Mouse (Mus musculus) olfactory bulb, adult 2 months (tissue): ENCODE measurements around the gene Bhlha9.

Experiments used
- CTCF ChIP-seq: fragments of 200-500 bp; IDR thresholded peaks from 2 replicates; pipeline ENCODE4 v1.5.1; 2012; ENCODE audit warnings: low read depth, mild to moderate bottlenecking, low read length, moderate library complexity; ENCODE audit not compliant: insufficient read depth
- POLR2A ChIP-seq: fragments of 200-500 bp; IDR thresholded peaks from 2 replicates; pipeline ENCODE4 v1.6.1; 2012; ENCODE audit warnings: mild to moderate bottlenecking, low read depth, low read length, moderate library complexity; ENCODE audit not compliant: insufficient read depth

GRCm38 (mm10) chr11:76630487-76630886 lies 41.8 kb upstream of the Bhlha9 start:
- TF ChIP-seq CTCF = no peak
- no peak for TF ChIP-seq POLR2A
